Mouse (Mus musculus) inflammation-experienced regulatory T-cells (primary cell): Measurements from ENCODE around the gene Man1a. TPM values are rescaled to one million over a fixed set of nuclear protein-coding genes. Genes with fewer than 3 reads are reported as not detected.

Experiments used
- polyA plus RNA-seq, 2 experiments: library from polyadenylated mRNA; unstranded; fragments of 100-300 nt; shearing (Covaris generic); gene quantifications; one replicate each; pipeline ENCODE4 v1.2.1; 2017

Gene Man1a
- 100 to 1,000 TPM in 1 of 2 experiments, 10 to 100 TPM in 1; 90.5 to 101 TPM for polyA plus RNA-seq

GRCm38 (mm10) chr10:54076420-54076819 is at the start of gene Man1a:
Man1a (minus strand) TSS chr10:54076609.

